Mouse (Mus musculus) hindbrain, embryonic 15.5 days (tissue): Measurements from ENCODE around the gene Foxk2. TPM values are rescaled to one million over a fixed set of nuclear protein-coding genes. Genes with fewer than 3 reads are reported as not detected.
"Not testable (repeated sequence)": the region's sequence is repeated elsewhere in the genome, so short reads cannot be mapped to it uniquely, and the experiment has no call there.

Experiments used
- ATAC-seq: fragments of 200-750 bp; cut with Nextera tagmentation; 2 replicates; pipeline ENCODE4 v1.8.0; 2017; ENCODE audit warnings: low read depth, moderate number of reproducible peaks, moderate TSS enrichment; ENCODE audit not compliant: low FRiP score
- H3K27ac ChIP-seq: fragments of 300-500 bp; sonication (generic); replicated peaks from 2 replicates; pipeline ENCODE4 v1.5.1; 2015; ENCODE audit warnings: mild to moderate bottlenecking, inconsistent platforms
- H3K27me3 ChIP-seq: fragments of 300-500 bp; sonication (generic); 2 replicates; pipeline ENCODE4 v1.6.1; 2015; ENCODE audit warnings: control low read depth, inconsistent platforms
- H3K36me3 ChIP-seq: fragments of 300-500 bp; sonication (generic); 2 replicates; pipeline ENCODE4 v1.6.1; 2015; ENCODE audit warnings: control low read depth, inconsistent platforms
- H3K4me1 ChIP-seq: fragments of 300-500 bp; sonication (generic); replicated peaks from 2 replicates; pipeline ENCODE4 v1.6.1; 2015; ENCODE audit warnings: control low read depth, inconsistent platforms
- H3K4me2 ChIP-seq: fragments of 300-500 bp; sonication (generic); 2 replicates; pipeline ENCODE4 v1.6.1; 2015; ENCODE audit warnings: moderate library complexity, mild to moderate bottlenecking, inconsistent platforms
- H3K4me3 ChIP-seq: fragments of 300-500 bp; sonication (generic); 2 replicates; pipeline ENCODE4 v1.5.1; 2015; ENCODE audit warnings: mild to moderate bottlenecking, inconsistent platforms
- H3K9ac ChIP-seq: fragments of 300-500 bp; sonication (generic); 2 replicates; pipeline ENCODE4 v1.6.1; 2015; ENCODE audit warnings: inconsistent platforms
- H3K9me3 ChIP-seq: fragments of 300-500 bp; sonication (generic); 2 replicates; pipeline ENCODE4 v1.6.1; 2016; ENCODE audit warnings: control low read depth, inconsistent platforms
- WGBS: fragments of 180-500 bp; shearing (Covaris S2); methylation state at CpG from one replicate; pipeline ENCODE4 v1.1.7; 2015; 5-methylcytosine and 5-hydroxymethylcytosine counted together
- polyA plus RNA-seq: library from polyadenylated mRNA; unstranded; fragments of >200 nt; fragmentation: Nextera tagmentation; extraction: Ambion mirVana; gene quantifications from 2 replicates; pipeline ENCODE4 v1.2.1, GENCODE M21; 2015

Foxk2 gene
- polyA plus RNA-seq, 1 experiment from 2014 or later: 15.7 TPM

- H3K27ac ChIP-seq: no peak overlapping the region
- H3K9ac ChIP-seq: no peak overlapping the region
- H3K4me3 ChIP-seq: no peak overlapping the region
- no peaks in the 10 kb centered on the region for H3K4me1 ChIP-seq
- no peak overlapping the region for H3K4me2 ChIP-seq
- H3K27me3 ChIP-seq: no peaks in the 10 kb centered on the region
- H3K9me3 ChIP-seq: no peaks in the 10 kb centered on the region
- H3K36me3 ChIP-seq: peaks cover 48% of the 10 kb centered on the region
- ATAC-seq: no peak
- 95% methylated on average over 5 of the region's 5 CpGs for WGBS
These were observed 35.0 kb downstream of the Foxk2 start for GRCm38 (mm10) chr11:121294771-121295170.

- Histone ChIP-seq H3K9me3 (no peaks in the 10 kb centered on the region), H3K4me2 (no peak overlapping the region), H3K4me1 (no peaks in the 10 kb centered on the region), H3K27ac (no peak overlapping the region), H3K9ac (no peak overlapping the region), H3K36me3 (peaks cover 60% of the 10 kb centered on the region), H3K4me3 (no peak overlapping the region), H3K27me3 (no peaks in the 10 kb centered on the region)
- 93% methylated on average over 8 of the region's 8 CpGs for WGBS
- ATAC-seq: no peak
These were observed 38.7 kb downstream of the Foxk2 start for GRCm38 (mm10) chr11:121298493-121298892.

GRCm38 (mm10) chr11:121300265-121300664 is 40.5 kb downstream of the Foxk2 start:
- Histone ChIP-seq H3K4me3 (no peak overlapping the region), H3K36me3 (peaks cover 65% of the 10 kb centered on the region), H3K4me1 (no peaks in the 10 kb centered on the region), H3K4me2 (no peak overlapping the region), H3K9ac (no peak overlapping the region), H3K27me3 (no peaks in the 10 kb centered on the region), H3K9me3 (no peaks in the 10 kb centered on the region), H3K27ac (no peak overlapping the region)
- 91% methylated on average over 9 of the region's 9 CpGs for WGBS
- ATAC-seq: no peak

GRCm38 (mm10) chr11:121305371-121305770 is 45.6 kb downstream of the Foxk2 start:
- Histone ChIP-seq H3K27ac (no peak overlapping the region), H3K36me3 (peaks cover 69% of the 10 kb centered on the region), H3K4me2 (no peak overlapping the region), H3K4me1 (no peaks in the 10 kb centered on the region), H3K4me3 (no peak overlapping the region), H3K9me3 (no peaks in the 10 kb centered on the region), H3K27me3 (no peaks in the 10 kb centered on the region), H3K9ac (no peak overlapping the region)
- no peak for ATAC-seq
- WGBS: 88% methylated on average over 6 of the region's 6 CpGs

GRCm38 (mm10) chr11:121306608-121307007 is 46.8 kb downstream of the Foxk2 start:
- Histone ChIP-seq H3K9me3 (no peaks in the 10 kb centered on the region), H3K9ac (no peak overlapping the region), H3K27ac (no peak overlapping the region), H3K36me3 (peaks cover 67% of the 10 kb centered on the region), H3K4me1 (no peaks in the 10 kb centered on the region), H3K27me3 (no peaks in the 10 kb centered on the region), H3K4me2 (no peak overlapping the region), H3K4me3 (no peak overlapping the region)
- no peak for ATAC-seq
- WGBS: 96% methylated on average over 8 of the region's 8 CpGs

- peaks cover 61% of the 10 kb centered on the region for H3K36me3 ChIP-seq
- H3K27me3 ChIP-seq, ATAC-seq, H3K9ac ChIP-seq, H3K9me3 ChIP-seq, H3K4me2 ChIP-seq, H3K4me3 ChIP-seq, H3K27ac ChIP-seq, H3K4me1 ChIP-seq: not testable (repeated sequence)
- WGBS: 96% methylated on average over 6 of the region's 6 CpGs
These were observed 47.9 kb downstream of the Foxk2 start for GRCm38 (mm10) chr11:121307712-121308111.

GRCm38 (mm10) chr11:121326034-121326433 is 66.2 kb downstream of the Foxk2 start:
- 86% methylated on average over 1 of the region's 1 CpGs for WGBS
- Histone ChIP-seq H3K27me3 (no peaks in the 10 kb centered on the region), H3K9me3 (no peaks in the 10 kb centered on the region), H3K4me3 (no peak overlapping the region), H3K4me1 (no peaks in the 10 kb centered on the region), H3K9ac (no peak overlapping the region), H3K27ac (no peak overlapping the region), H3K4me2 (no peak overlapping the region), H3K36me3 (peaks cover 34% of the 10 kb centered on the region)
- ATAC-seq: no peak

GRCm38 (mm10) chr11:121326681-121327080 is 66.9 kb downstream of the Foxk2 start:
- no peak overlapping the region for H3K9ac ChIP-seq
- H3K27ac ChIP-seq: no peak overlapping the region
- 96% methylated on average over 5 of the region's 5 CpGs for WGBS
- H3K4me2 ChIP-seq: no peak overlapping the region
- H3K9me3 ChIP-seq: no peaks in the 10 kb centered on the region
- peaks cover 35% of the 10 kb centered on the region for H3K36me3 ChIP-seq
- no peaks in the 10 kb centered on the region for H3K4me1 ChIP-seq
- H3K27me3 ChIP-seq: no peaks in the 10 kb centered on the region
- H3K4me3 ChIP-seq: no peak overlapping the region
- no peak for ATAC-seq

GRCm38 (mm10) chr11:121328206-121328605 is 68.4 kb downstream of the Foxk2 start:
- H3K4me3 ChIP-seq: no peak overlapping the region
- WGBS: 97% methylated on average over 9 of the region's 9 CpGs
- H3K4me1 ChIP-seq: no peaks in the 10 kb centered on the region
- peaks cover 47% of the 10 kb centered on the region for H3K36me3 ChIP-seq
- no peaks in the 10 kb centered on the region for H3K27me3 ChIP-seq
- no peak overlapping the region for H3K4me2 ChIP-seq
- H3K9me3 ChIP-seq: no peaks in the 10 kb centered on the region
- no peak overlapping the region for H3K9ac ChIP-seq
- no peak overlapping the region for H3K27ac ChIP-seq
- no peak for ATAC-seq

GRCm38 (mm10) chr11:121328619-121329018 is 68.8 kb downstream of the Foxk2 start:
- Histone ChIP-seq H3K9me3 (no peaks in the 10 kb centered on the region), H3K4me3 (no peak overlapping the region), H3K27me3 (no peaks in the 10 kb centered on the region), H3K36me3 (peaks cover 48% of the 10 kb centered on the region), H3K9ac (no peak overlapping the region), H3K4me2 (no peak overlapping the region), H3K4me1 (no peaks in the 10 kb centered on the region), H3K27ac (no peak overlapping the region)
- ATAC-seq: no peak

- WGBS: 95% methylated on average over 3 of the region's 3 CpGs
- H3K36me3 ChIP-seq: peaks cover 61% of the 10 kb centered on the region
These were observed 71.9 kb downstream of the Foxk2 start for GRCm38 (mm10) chr11:121331641-121332040.

GRCm38 (mm10) chr11:121339647-121340046 is 79.9 kb downstream of the Foxk2 start:
- Histone ChIP-seq H3K4me2 (no peak overlapping the region), H3K4me1 (no peaks in the 10 kb centered on the region), H3K4me3 (no peak overlapping the region), H3K27ac (no peak overlapping the region), H3K36me3 (peaks cover 23% of the 10 kb centered on the region), H3K9me3 (no peaks in the 10 kb centered on the region), H3K9ac (no peak overlapping the region), H3K27me3 (no peaks in the 10 kb centered on the region)
- no peak for ATAC-seq
- WGBS: 91% methylated on average over 1 of the region's 1 CpGs

More at GRCm38 (mm10) chr11:121331641-121332040, 71.9 kb downstream of the Foxk2 start:
- Histone ChIP-seq H3K27ac (no peak overlapping the region), H3K9me3 (no peaks in the 10 kb centered on the region), H3K27me3 (no peaks in the 10 kb centered on the region), H3K9ac (no peak overlapping the region), H3K4me1 (no peaks in the 10 kb centered on the region), H3K4me2 (no peak overlapping the region), H3K4me3 (no peak overlapping the region)
- ATAC-seq: no peak

- Histone ChIP-seq H3K4me2 (no peak overlapping the region), H3K27ac (no peak overlapping the region), H3K4me1 (no peaks in the 10 kb centered on the region), H3K36me3 (peaks cover 17% of the 10 kb centered on the region), H3K4me3 (no peak overlapping the region), H3K27me3 (no peaks in the 10 kb centered on the region), H3K9me3 (no peaks in the 10 kb centered on the region), H3K9ac (no peak overlapping the region)
- WGBS: 79% methylated on average over 1 of the region's 1 CpGs
- ATAC-seq: no peak
These were observed 80.5 kb downstream of the Foxk2 start for GRCm38 (mm10) chr11:121340287-121340686.
